25 mouse cellular contexts compared by ENCODE assay signal in genomic region chr5:122430036-122430775, GRCm38 (mm10). TPM values are rescaled to one million over a fixed set of nuclear protein-coding genes. Genes with fewer than 3 reads are reported as not detected.
DNase-seq lines count a peak whose midpoint lies in the region; ATAC-seq and TF ChIP-seq lines count a peak whose summit lies in the region.
"Had no signal": no experiment of that assay in that cellular context is flagged by ENCODE, and none has a peak within 500 bp of the region (broad histone marks: within the 10 kb centered on the region; RNA-seq: fewer than 3 reads in every experiment).

No protein-coding gene starts in this region.

- H3K9me3 ChIP-seq in CH12.LX (replicated peaks; ENCODE audit: low read length), result no peaks in the 10 kb centered on the region
- H3K9me3 ChIP-seq: hindbrain, embryonic 12.5 days; intestine, embryonic 15.5 days had no signal

- peaks cover 0 to 5% of the 10 kb centered on the region in 2 experiments; a peak in 1 of 4 replicates for H3K4me1 ChIP-seq in CH12.LX (ENCODE audit: control insufficient read depth in 1 of 2, insufficient read depth in 2 of 2)
- H3K4me1 ChIP-seq: hindbrain, embryonic 12.5 days; intestine, embryonic 15.5 days had no signal

- peaks cover 58 to 90% of the 10 kb centered on the region in 2 experiments for H3K36me3 ChIP-seq in CH12.LX (replicated peaks in 1 of 2; ENCODE audit: control insufficient read depth in 1 of 2, insufficient read depth in 1 of 2, low read length in 1 of 2)

- DNase-seq in 416B (ENCODE audit: low read depth) (peak; percentile 71), CH12.LX (ENCODE audit: extremely low read depth) (peak; percentile 45), ZHBTc4 (ENCODE audit: low read depth, low spot score) (peak; percentile 75)
- no peak for DNase-seq in cerebellum, adult 9-11 months
- no peak for DNase-seq in kidney, adult 11 months
- DNase-seq: adrenal gland, postnatal 25 days; cerebellum, adult 9-10 months; forebrain, postnatal 0 days; gastrocnemius, postnatal 14 days; heart, adult 11 months; heart, postnatal 14 days; kidney, postnatal 25 days; layer of hippocampus, postnatal 36 days; lung, embryonic 14.5 days; lung, postnatal 36 days had no signal

- TF ChIP-seq POLR2A in CH12.LX (IDR thresholded peaks at IDR 0.05; ENCODE audit: low read depth, low read length), result no peak

- TF ChIP-seq EP300 in CH12.LX (IDR thresholded peaks at IDR 0.05; ENCODE audit: low read length), result no peak

- in situ Hi-C loops in CH12.LX (cut with MboI; ENCODE audit: low pct_ligation_motif_present, low pct_unique_long_range_greater_than_20kb, low sequenced_read_pairs), result no loop called here

- H3K79me2 ChIP-seq in CH12.LX (replicated peaks; ENCODE audit: control insufficient read depth, extremely low read depth, insufficient read depth, poor library complexity, severe bottlenecking), result peaks cover 6% of the 10 kb centered on the region

- no peak overlapping the region for H3K4me2 ChIP-seq in CH12.LX (ENCODE audit: insufficient read depth, low read depth, poor library complexity, severe bottlenecking)
- H3K4me2 ChIP-seq: heart, embryonic 11.5 days; hindbrain, embryonic 12.5 days; intestine, embryonic 15.5 days; lung, embryonic 14.5 days had no signal

- 0 out of 2 replicates have a peak, but pooled peaks have one; percentile 37 for ATAC-seq in megakaryocyte progenitor cell, adult 5-6 weeks (replicated peaks; ENCODE audit: poor library complexity)
- no peak for ATAC-seq in monocyte, adult 5-6 weeks (replicated peaks; ENCODE audit: insufficient number of reproducible peaks, low FRiP score, low TSS enrichment, poor library complexity, severe bottlenecking)
- ATAC-seq: forebrain, postnatal 0 days; intestine, embryonic 15.5 days; midbrain, embryonic 16.5 days; Patski had no signal

- no peak overlapping the region for H3K9ac ChIP-seq in CH12.LX (ENCODE audit: insufficient read depth, low read depth)
- H3K9ac ChIP-seq: forebrain, postnatal 0 days; hindbrain, embryonic 12.5 days; intestine, embryonic 15.5 days; liver, embryonic 14.5 days; lung, embryonic 14.5 days had no signal

- no peak overlapping the region for H3K27ac ChIP-seq in CH12.LX (ENCODE audit: insufficient read depth, low read depth)
- H3K27ac ChIP-seq: hindbrain, embryonic 12.5 days; intestine, embryonic 15.5 days; layer of hippocampus, adult 2 months; liver, embryonic 14.5 days; stomach, postnatal 0 days had no signal

- no peak for TF ChIP-seq RAD21 in CH12.LX (IDR thresholded peaks at IDR 0.05; ENCODE audit: low read depth, low read length)

- no peak overlapping the region for H3K4me3 ChIP-seq in CH12.LX (replicated peaks in 1 of 3; ENCODE audit: low read depth in 2 of 3, low read length in 2 of 3, poor library complexity in 1 of 3)
- H3K4me3 ChIP-seq: hindbrain, embryonic 12.5 days; intestine, embryonic 15.5 days; layer of hippocampus, adult 2 months had no signal

- no peaks in the 10 kb centered on the region for H3K27me3 ChIP-seq in CH12.LX (replicated peaks)
- H3K27me3 ChIP-seq: hindbrain, embryonic 12.5 days; intestine, embryonic 15.5 days; Patski had no signal

- dilution Hi-C loops in CH12.LX (cut with MboI; ENCODE audit: extremely low pct_ligation_motif_present, extremely low pct_unique_long_range_greater_than_20kb, low sequenced_read_pairs), result no loop called here

- no peak for TF ChIP-seq CTCF in CH12.LX (conservative IDR thresholded peaks at IDR 0.05 in 1 of 2, IDR thresholded peaks at IDR 0.05 in 1 of 2; ENCODE audit: low read depth in 2 of 2, low read length in 2 of 2)

TF ChIP-seq in CH12.LX, 34 proteins besides CTCF, POLR2A, EP300 and RAD21:
- TF ChIP-seq MYC (IDR thresholded peaks at IDR 0.05; ENCODE audit: low read depth, low read length) (no peak), E2F4 (IDR thresholded peaks at IDR 0.05; ENCODE audit: insufficient replicate concordance, low read depth, low read length) (no peak), KAT2A (IDR thresholded peaks at IDR 0.05; ENCODE audit: insufficient replicate concordance, low read length) (no peak), JUND (conservative IDR thresholded peaks at IDR 0.05; ENCODE audit: low read depth, low read length) (no peak), MAX (IDR thresholded peaks at IDR 0.05; ENCODE audit: low read length) (no peak), GABPA (IDR thresholded peaks at IDR 0.05; ENCODE audit: insufficient replicate concordance, low read depth, low read length) (no peak), ZMIZ1 (IDR thresholded peaks at IDR 0.05; ENCODE audit: low read depth, low read length) (no peak), MAZ (IDR thresholded peaks at IDR 0.05; ENCODE audit: low read depth, low read length) (no peak), BHLHE40 (IDR thresholded peaks at IDR 0.05; ENCODE audit: low read depth, low read length) (no peak), HCFC1 (IDR thresholded peaks at IDR 0.05; ENCODE audit: low read depth, low read length) (no peak), CHD2 (IDR thresholded peaks at IDR 0.05; ENCODE audit: low read length) (no peak), JUN (IDR thresholded peaks at IDR 0.05; ENCODE audit: insufficient read depth, low read depth, low read length) (no peak), SIN3A (IDR thresholded peaks at IDR 0.05; ENCODE audit: low read length) (no peak), ZNF384 (IDR thresholded peaks at IDR 0.05; ENCODE audit: low read depth, low read length) (no peak), ZKSCAN1 (IDR thresholded peaks at IDR 0.05; ENCODE audit: borderline replicate concordance, low read depth, low read length) (no peak)

RNA-seq across cellular contexts. Expression of gene Anapc7, which starts 8.7 kb away (rescaled TPM):
- 36.6 and 39.4 TPM in 2 replicates for total RNA-seq in CH12.LX (2012; rRNA removed)
- total RNA-seq in CH12.LX (2014; rRNA removed), result 21.3 and 21.9 TPM in 2 replicates
- polyA plus RNA-seq in CH12.LX (2012; ENCODE audit: insufficient read length, low read depth), result 43.3 and 45.4 TPM in 2 replicates
- total RNA-seq in megakaryocyte progenitor cell, adult 5-6 weeks (2015), result 16.5 and 18.2 TPM in 2 replicates
- 23.0 and 31.8 TPM in 2 replicates for total RNA-seq in megakaryocyte progenitor cell, adult 5-6 weeks (2017)
- 14.2 to 35.4 TPM (median 20.5 TPM) in 3 replicates for total RNA-seq in monocyte, adult 5-6 weeks (2017)

RNA-seq across cellular contexts. Expression of gene Arpc3, which starts 38.5 kb away (rescaled TPM):
- total RNA-seq in CH12.LX (2012; rRNA removed) (297 and 315 TPM in 2 replicates), CH12.LX (2014; rRNA removed) (425 and 543 TPM in 2 replicates)
- 256 TPM in 2 replicates for polyA plus RNA-seq in CH12.LX (2012; ENCODE audit: insufficient read length, low read depth)
- total RNA-seq in megakaryocyte progenitor cell, adult 5-6 weeks (2015), result 285 TPM in 2 replicates
- 1,035 and 1,085 TPM in 2 replicates for total RNA-seq in megakaryocyte progenitor cell, adult 5-6 weeks (2017)
- total RNA-seq in monocyte, adult 5-6 weeks (2017), result 945 to 1,364 TPM (median 1,320 TPM) in 3 replicates

RNA-seq across cellular contexts. Expression of gene Fam216a, which starts 58.0 kb away (rescaled TPM):
- total RNA-seq in CH12.LX (2012; rRNA removed), result 37.2 and 38.2 TPM in 2 replicates
- 50.2 and 55.8 TPM in 2 replicates for total RNA-seq in CH12.LX (2014; rRNA removed)
- 41.4 and 41.5 TPM in 2 replicates for polyA plus RNA-seq in CH12.LX (2012; ENCODE audit: insufficient read length, low read depth)
- total RNA-seq in megakaryocyte progenitor cell, adult 5-6 weeks (2015), result 31.8 and 41.0 TPM in 2 replicates
- total RNA-seq in megakaryocyte progenitor cell, adult 5-6 weeks (2017), result 42.1 and 48.5 TPM in 2 replicates
- 2.2 to 7.9 TPM (median 5.5 TPM) in 3 replicates for total RNA-seq in monocyte, adult 5-6 weeks (2017)

RNA-seq across cellular contexts. Expression of gene Gpn3, which starts 58.5 kb away (rescaled TPM):
- total RNA-seq in CH12.LX (2012; rRNA removed), result 61.4 and 66.8 TPM in 2 replicates
- total RNA-seq in CH12.LX (2014; rRNA removed), result 96.1 and 97.1 TPM in 2 replicates
- 65.9 and 74.6 TPM in 2 replicates for polyA plus RNA-seq in CH12.LX (2012; ENCODE audit: insufficient read length, low read depth)
- 50.4 and 61.9 TPM in 2 replicates for total RNA-seq in megakaryocyte progenitor cell, adult 5-6 weeks (2015)
- 45.8 and 47.5 TPM in 2 replicates for total RNA-seq in megakaryocyte progenitor cell, adult 5-6 weeks (2017)
- 42.8 to 46.5 TPM (median 45.0 TPM) in 3 replicates for total RNA-seq in monocyte, adult 5-6 weeks (2017)

Comparison
In these comparisons a context has a peak if more than half of its experiments do, and no peak if none do; other contexts are left out.
1. DNase-seq: peak in 416B (single experiment), CH12.LX (single experiment) and ZHBTc4 (single experiment); none in cerebellum, adult 9-11 months (single experiment) and kidney, adult 11 months (single experiment).